Mouse (Mus musculus) neural tube, embryonic 14.5 days (tissue): ENCODE measurements at regions not wholly inside any gene's neighbourhood (a gene's known extent, or its start where the extent isn't known, plus 50 kb on each side); places are given as distances from the start of the nearest gene placed in this dataset.

Experiments used
- ATAC-seq: fragments of 200-750 bp; cut with Nextera tagmentation; 2 replicates; pipeline ENCODE4 v1.8.0; 2017; ENCODE audit warnings: low read depth, mild to moderate bottlenecking, moderate TSS enrichment, moderate library complexity
- H3K27ac ChIP-seq: fragments of 300-500 bp; sonication (generic); 2 replicates; pipeline ENCODE4 v1.5.1; 2014; ENCODE audit warnings: low read depth, mild to moderate bottlenecking, control low read depth, low read length, moderate library complexity, mixed read lengths
- H3K27me3 ChIP-seq: fragments of 300-500 bp; sonication (generic); 2 replicates; pipeline ENCODE4 v1.6.1; 2014; ENCODE audit warnings: low read length; ENCODE audit not compliant: control insufficient read depth, insufficient read depth
- H3K36me3 ChIP-seq: fragments of 300-500 bp; sonication (generic); 2 replicates; pipeline ENCODE4 v1.6.1; 2014; ENCODE audit warnings: low read length, mixed read lengths; ENCODE audit not compliant: control insufficient read depth, insufficient read depth
- H3K4me1 ChIP-seq: fragments of 300-500 bp; sonication (generic); 2 replicates; pipeline ENCODE4 v1.6.1; 2014; ENCODE audit warnings: low read length; ENCODE audit not compliant: control insufficient read depth, insufficient read depth
- H3K4me2 ChIP-seq: fragments of 300-500 bp; sonication (generic); 2 replicates; pipeline ENCODE4 v1.6.1; 2014; ENCODE audit warnings: mild to moderate bottlenecking, low read depth, low read length, control low read depth
- H3K4me3 ChIP-seq: fragments of 300-500 bp; sonication (generic); 2 replicates; pipeline ENCODE4 v1.5.1; 2014; ENCODE audit warnings: low read depth, low read length, control low read depth, mixed read lengths
- H3K9ac ChIP-seq: fragments of 300-500 bp; sonication (generic); replicated peaks from 2 replicates; pipeline ENCODE4 v1.6.1; 2014; ENCODE audit warnings: low read depth, mild to moderate bottlenecking, control low read depth, low read length, mixed read lengths
- H3K9me3 ChIP-seq: fragments of 300-500 bp; sonication (generic); 2 replicates; pipeline ENCODE4 v1.6.1; 2016; ENCODE audit warnings: low read length; ENCODE audit not compliant: control insufficient read depth
- WGBS: fragments of 180-500 bp; shearing (Covaris S2); extraction: QIAGEN DNeasy Blood & Tissue Kit; methylation state at CpG from one replicate; pipeline ENCODE4 v1.1.7; 2014; 5-methylcytosine and 5-hydroxymethylcytosine counted together

DNA sequence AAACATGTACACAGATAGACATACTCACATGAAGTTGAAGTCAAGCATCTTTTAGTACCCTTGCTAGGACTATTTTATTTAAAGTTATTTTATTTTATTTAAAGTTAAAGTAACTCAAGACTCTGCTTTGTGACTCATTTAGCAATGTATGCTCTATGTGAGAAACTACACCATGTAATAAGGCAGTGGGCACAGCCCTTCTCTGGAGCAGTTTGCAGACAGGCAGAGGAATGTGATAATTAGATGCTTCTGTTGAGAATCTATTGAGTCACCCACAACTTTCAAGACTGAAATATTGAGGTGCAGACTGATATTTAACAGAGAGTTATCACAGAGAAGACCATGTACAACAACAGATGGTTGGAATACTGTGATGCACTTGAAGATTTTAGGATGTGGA lies 825.2 kb upstream of the Cntn5 start:
- H3K9me3 ChIP-seq, result no peaks in the 10 kb centered on the region
- no peak overlapping the region for H3K4me3 ChIP-seq
- H3K4me1 ChIP-seq, result no peaks in the 10 kb centered on the region
- no peak overlapping the region for H3K9ac ChIP-seq
- no peaks in the 10 kb centered on the region for H3K27me3 ChIP-seq
- no peak overlapping the region for H3K4me2 ChIP-seq
- no peak overlapping the region for H3K27ac ChIP-seq
- no peak for ATAC-seq
- no peaks in the 10 kb centered on the region for H3K36me3 ChIP-seq

GRCm38 (mm10) chr9:11721811-11722210 lies 817.2 kb upstream of the Cntn5 start:
- 92% methylated on average over 2 of the region's 2 CpGs for WGBS
- H3K4me2 ChIP-seq, result no peak overlapping the region

DNA sequence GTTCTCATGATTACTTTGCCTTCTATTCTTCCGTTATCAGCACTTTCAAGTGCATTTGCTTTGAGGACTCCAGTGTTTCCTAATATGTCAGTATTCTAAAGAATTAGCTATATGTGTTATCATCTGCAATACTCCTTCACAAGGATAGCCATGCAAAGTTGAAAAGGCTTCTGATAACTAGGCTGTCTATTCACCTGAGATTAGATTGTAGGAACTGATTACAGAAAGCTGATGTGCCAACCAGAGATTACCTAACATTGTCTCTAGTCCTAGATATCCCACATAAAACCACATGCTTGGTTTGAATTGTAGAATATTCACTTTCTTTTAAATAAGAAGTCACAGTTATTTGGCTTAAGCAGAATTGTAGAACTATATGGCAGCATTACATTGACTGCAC lies 800.1 kb upstream of the Cntn5 start:
- H3K4me3 ChIP-seq, result no peak overlapping the region
- WGBS, result 98% methylated on average over 1 of the region's 1 CpGs
- no peak overlapping the region for H3K9ac ChIP-seq
- no peaks in the 10 kb centered on the region for H3K4me1 ChIP-seq
- H3K27ac ChIP-seq, result no peak overlapping the region
- H3K36me3 ChIP-seq, result no peaks in the 10 kb centered on the region
- H3K9me3 ChIP-seq, result no peaks in the 10 kb centered on the region
- no peak overlapping the region for H3K4me2 ChIP-seq
- H3K27me3 ChIP-seq, result no peaks in the 10 kb centered on the region
- no peak for ATAC-seq

More at GRCm38 (mm10) chr9:11721811-11722210, 817.2 kb upstream of the Cntn5 start:
- Histone ChIP-seq H3K36me3 (no peaks in the 10 kb centered on the region), H3K9me3 (no peaks in the 10 kb centered on the region), H3K9ac (no peak overlapping the region), H3K4me1 (no peaks in the 10 kb centered on the region), H3K27ac (no peak overlapping the region), H3K4me3 (no peak overlapping the region), H3K27me3 (no peaks in the 10 kb centered on the region)
- no peak for ATAC-seq

DNA sequence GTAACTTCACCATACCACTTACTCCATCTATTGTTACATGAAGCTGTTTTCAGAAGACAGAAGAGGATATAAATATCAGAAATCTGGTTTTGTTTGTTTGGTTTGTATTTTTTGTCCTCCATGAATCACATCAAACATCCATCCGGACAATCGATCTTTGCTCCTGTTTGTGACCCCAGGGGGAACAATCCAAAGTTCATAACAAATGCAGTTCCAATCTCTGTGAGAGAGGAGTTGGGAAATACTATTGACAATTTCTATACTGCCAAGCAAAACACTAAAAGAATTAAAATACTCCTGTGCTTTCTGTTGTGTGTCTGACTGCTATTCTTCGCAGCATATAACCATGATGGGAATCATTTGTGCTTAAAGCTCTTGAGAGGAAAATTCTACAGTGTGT lies 798.6 kb upstream of the Cntn5 start:
- no peak overlapping the region for H3K4me2 ChIP-seq
- H3K4me3 ChIP-seq, result no peak overlapping the region
- WGBS, result 92% methylated on average over 3 of the region's 3 CpGs
- H3K9me3 ChIP-seq, result no peaks in the 10 kb centered on the region
- no peak for ATAC-seq
- no peak overlapping the region for H3K9ac ChIP-seq
- no peaks in the 10 kb centered on the region for H3K27me3 ChIP-seq
- no peaks in the 10 kb centered on the region for H3K36me3 ChIP-seq
- no peaks in the 10 kb centered on the region for H3K4me1 ChIP-seq
- H3K27ac ChIP-seq, result no peak overlapping the region

- H3K4me2 ChIP-seq, result no peak overlapping the region
- H3K36me3 ChIP-seq, result no peaks in the 10 kb centered on the region
- WGBS, result 80% methylated on average over 1 of the region's 1 CpGs
- H3K4me3 ChIP-seq, result no peak overlapping the region
- no peak overlapping the region for H3K27ac ChIP-seq
- H3K9ac ChIP-seq, result no peak overlapping the region
- ATAC-seq, result no peak
- no peaks in the 10 kb centered on the region for H3K4me1 ChIP-seq
- H3K9me3 ChIP-seq, result no peaks in the 10 kb centered on the region
- no peaks in the 10 kb centered on the region for H3K27me3 ChIP-seq
Observed at GRCm38 (mm10) chr9:11693505-11693904, 788.9 kb upstream of the Cntn5 start.

- ATAC-seq, result no peak
Observed at GRCm38 (mm10) chr9:11687101-11687500, 782.5 kb upstream of the Cntn5 start.

GRCm38 (mm10) chr9:11671939-11672338 lies 767.4 kb upstream of the Cntn5 start:
- Histone ChIP-seq H3K36me3 (no peaks in the 10 kb centered on the region), H3K9me3 (no peaks in the 10 kb centered on the region), H3K4me2 (no peak overlapping the region), H3K4me3 (no peak overlapping the region), H3K9ac (no peak overlapping the region), H3K27ac (no peak overlapping the region), H3K27me3 (no peaks in the 10 kb centered on the region), H3K4me1 (no peaks in the 10 kb centered on the region)
- 86% methylated on average over 3 of the region's 3 CpGs for WGBS
- no peak for ATAC-seq

More at GRCm38 (mm10) chr9:11687101-11687500, 782.5 kb upstream of the Cntn5 start:
- H3K27ac ChIP-seq, result no peak overlapping the region
- no peaks in the 10 kb centered on the region for H3K4me1 ChIP-seq
- H3K9ac ChIP-seq, result no peak overlapping the region
- no peaks in the 10 kb centered on the region for H3K27me3 ChIP-seq
- no peak overlapping the region for H3K4me2 ChIP-seq
- H3K36me3 ChIP-seq, result no peaks in the 10 kb centered on the region
- no peaks in the 10 kb centered on the region for H3K9me3 ChIP-seq
- H3K4me3 ChIP-seq, result no peak overlapping the region
- 25% methylated on average over 2 of the region's 2 CpGs for WGBS

GRCm38 (mm10) chr9:11671243-11671642 lies 766.7 kb upstream of the Cntn5 start:
- H3K4me2 ChIP-seq, result no peak overlapping the region
- no peaks in the 10 kb centered on the region for H3K36me3 ChIP-seq
- ATAC-seq, result no peak
- H3K27me3 ChIP-seq, result no peaks in the 10 kb centered on the region
- H3K27ac ChIP-seq, result no peak overlapping the region
- no peaks in the 10 kb centered on the region for H3K9me3 ChIP-seq
- H3K9ac ChIP-seq, result no peak overlapping the region
- H3K4me1 ChIP-seq, result no peaks in the 10 kb centered on the region
- no peak overlapping the region for H3K4me3 ChIP-seq
- WGBS, result 11% methylated on average over 1 of the region's 1 CpGs

- 35% methylated on average over 2 of the region's 2 CpGs for WGBS
Observed at GRCm38 (mm10) chr9:11629461-11629860, 724.9 kb upstream of the Cntn5 start.

DNA sequence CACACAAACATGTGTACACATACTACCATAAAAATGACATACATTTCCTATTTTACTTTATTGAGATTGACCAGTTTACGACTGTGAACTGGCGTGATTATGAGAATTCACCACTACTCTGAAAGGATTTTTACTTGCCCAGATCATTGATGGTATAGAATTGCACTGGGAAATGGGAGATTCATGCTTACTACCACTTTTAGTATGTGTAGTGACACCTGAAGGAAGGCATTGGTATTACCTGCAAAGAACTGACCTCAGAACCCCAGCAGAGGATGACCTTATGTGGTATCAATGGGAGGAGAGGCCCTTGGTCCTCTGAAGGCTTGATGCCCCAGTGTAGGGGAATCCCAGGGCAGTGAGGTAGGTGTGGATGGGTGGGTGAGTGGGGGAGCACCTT lies 699.8 kb upstream of the Cntn5 start:
- Histone ChIP-seq H3K4me2 (no peak overlapping the region), H3K36me3 (no peaks in the 10 kb centered on the region), H3K9ac (no peak overlapping the region), H3K27ac (no peak overlapping the region), H3K27me3 (no peaks in the 10 kb centered on the region), H3K9me3 (no peaks in the 10 kb centered on the region; the same call in 1 of the 2 replicates), H3K4me1 (no peaks in the 10 kb centered on the region), H3K4me3 (no peak overlapping the region)
- 94% methylated on average over 2 of the region's 2 CpGs for WGBS
- no peak for ATAC-seq

More at GRCm38 (mm10) chr9:11629461-11629860, 724.9 kb upstream of the Cntn5 start:
- no peak overlapping the region for H3K27ac ChIP-seq
- no peak overlapping the region for H3K4me2 ChIP-seq
- H3K4me1 ChIP-seq, result no peaks in the 10 kb centered on the region
- H3K9ac ChIP-seq, result no peak overlapping the region
- peak; percentile 75; the same call in 1 of the 2 replicates for ATAC-seq
- no peaks in the 10 kb centered on the region for H3K36me3 ChIP-seq
- no peak overlapping the region for H3K4me3 ChIP-seq
- H3K9me3 ChIP-seq, result no peaks in the 10 kb centered on the region
- H3K27me3 ChIP-seq, result no peaks in the 10 kb centered on the region
